Mouse (Mus musculus) heart, adult 10 weeks (tissue): ENCODE data around the gene Smim1. TPM values are rescaled to one million over a fixed set of nuclear protein-coding genes. Genes with fewer than 3 reads are reported as not detected.

Experiments used
- polyA plus RNA-seq: library from polyadenylated mRNA; stranded (reverse); fragments of 350-450 nt; fragmentation: Illumina TruSeq; extraction: RNeasy Lipid Tissue Mini Kit (QIAGEN cat#74804); gene quantifications from one replicate; pipeline ENCODE4 v1.2.3, GENCODE M21; 2014; ENCODE audit warnings: low read depth, low replicate concordance

The Smim1 gene
- 16.1 TPM for polyA plus RNA-seq

DNA sequence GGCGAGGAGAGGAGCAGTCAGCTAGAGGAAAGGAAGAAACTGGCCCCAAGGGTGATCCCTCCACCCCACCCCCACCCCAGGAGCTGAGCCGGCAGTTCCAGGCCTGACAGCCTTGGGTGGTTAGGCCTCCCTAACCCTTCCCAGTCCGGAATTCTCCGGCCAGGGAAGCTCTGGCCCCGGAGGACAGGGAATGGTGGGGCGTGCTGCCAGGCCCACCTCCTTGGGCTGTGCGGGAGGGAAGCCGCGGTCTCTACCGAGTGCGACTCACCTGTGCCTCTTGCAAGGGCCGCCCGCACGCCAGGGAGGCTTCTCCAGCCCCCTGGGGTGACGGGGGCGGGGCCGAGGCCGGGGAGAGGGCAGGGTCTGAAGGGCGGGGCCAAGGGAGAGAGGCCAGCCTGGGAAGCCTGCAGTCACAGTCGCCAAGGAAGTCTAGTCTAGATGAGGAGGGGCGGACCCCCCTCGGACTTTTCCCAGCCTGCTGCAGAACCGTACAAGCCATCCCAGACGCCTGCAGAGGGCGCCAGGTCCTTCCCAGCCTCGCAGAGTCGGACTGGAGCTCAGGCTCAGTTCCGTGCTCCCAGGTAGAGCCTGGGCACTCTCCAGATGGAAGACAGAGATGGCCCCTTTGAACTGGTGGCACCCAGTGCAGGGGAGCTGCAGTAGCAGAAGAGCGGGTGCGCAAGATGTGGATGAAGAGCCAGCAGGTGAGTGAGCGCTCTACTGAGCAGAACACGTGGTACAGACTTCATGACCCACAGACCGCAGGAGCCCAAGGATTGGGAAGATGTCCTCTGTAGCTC is at the start of gene Smim1:
Smim1 (minus strand) TSS at position 590 of the 800 bp plus-strand sequence.

DNA sequence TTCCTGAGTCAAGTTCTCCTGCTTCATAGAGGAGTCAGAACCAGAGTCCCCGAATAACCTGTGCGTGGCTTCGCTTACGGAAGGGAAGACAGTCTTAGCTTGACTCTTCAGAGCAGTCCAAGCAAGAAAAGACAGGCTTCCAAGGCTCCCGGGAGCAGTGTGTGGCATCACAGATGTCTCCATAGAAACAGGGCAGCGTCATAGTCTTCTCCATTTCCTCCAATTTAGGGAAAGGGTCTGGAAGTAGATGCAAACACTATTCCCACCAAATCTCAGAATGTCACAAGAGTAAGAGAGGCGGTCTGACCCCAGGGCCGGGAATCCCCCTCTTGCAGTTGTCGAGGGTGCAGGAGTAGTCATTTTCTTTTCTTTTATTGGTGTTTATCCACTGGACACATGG is 16.5 kb upstream of the Smim1 start, which contains the start of gene Ccdc27:
Ccdc27 (minus strand) TSS at position 101 of the 400 bp plus-strand sequence.

DNA sequence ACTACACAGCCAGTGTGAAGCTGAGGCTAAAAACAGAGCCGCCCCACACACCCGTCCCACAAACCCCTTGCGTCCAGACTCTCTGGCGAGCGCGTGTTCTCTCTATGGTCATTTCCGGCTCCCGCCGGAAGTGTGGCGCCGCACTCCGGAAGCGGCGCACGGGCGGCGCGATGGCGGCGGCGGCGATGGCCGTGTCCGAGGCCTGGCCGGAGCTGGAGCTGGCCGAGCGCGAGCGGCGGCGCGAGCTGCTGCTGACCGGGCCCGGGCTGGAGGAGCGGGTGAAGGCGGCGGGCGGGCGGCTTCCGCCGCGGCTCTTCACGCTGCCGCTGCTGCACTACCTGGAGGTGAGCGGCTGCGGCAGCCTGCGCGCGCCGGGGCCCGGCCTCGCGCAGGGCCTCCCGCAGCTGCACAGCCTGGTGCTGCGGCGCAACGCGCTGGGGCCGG is 14.4 kb downstream of the Smim1 start, which contains the start of gene Lrrc47:
Lrrc47 (plus strand) TSS at position 86 of the 444 bp plus-strand sequence.

DNA sequence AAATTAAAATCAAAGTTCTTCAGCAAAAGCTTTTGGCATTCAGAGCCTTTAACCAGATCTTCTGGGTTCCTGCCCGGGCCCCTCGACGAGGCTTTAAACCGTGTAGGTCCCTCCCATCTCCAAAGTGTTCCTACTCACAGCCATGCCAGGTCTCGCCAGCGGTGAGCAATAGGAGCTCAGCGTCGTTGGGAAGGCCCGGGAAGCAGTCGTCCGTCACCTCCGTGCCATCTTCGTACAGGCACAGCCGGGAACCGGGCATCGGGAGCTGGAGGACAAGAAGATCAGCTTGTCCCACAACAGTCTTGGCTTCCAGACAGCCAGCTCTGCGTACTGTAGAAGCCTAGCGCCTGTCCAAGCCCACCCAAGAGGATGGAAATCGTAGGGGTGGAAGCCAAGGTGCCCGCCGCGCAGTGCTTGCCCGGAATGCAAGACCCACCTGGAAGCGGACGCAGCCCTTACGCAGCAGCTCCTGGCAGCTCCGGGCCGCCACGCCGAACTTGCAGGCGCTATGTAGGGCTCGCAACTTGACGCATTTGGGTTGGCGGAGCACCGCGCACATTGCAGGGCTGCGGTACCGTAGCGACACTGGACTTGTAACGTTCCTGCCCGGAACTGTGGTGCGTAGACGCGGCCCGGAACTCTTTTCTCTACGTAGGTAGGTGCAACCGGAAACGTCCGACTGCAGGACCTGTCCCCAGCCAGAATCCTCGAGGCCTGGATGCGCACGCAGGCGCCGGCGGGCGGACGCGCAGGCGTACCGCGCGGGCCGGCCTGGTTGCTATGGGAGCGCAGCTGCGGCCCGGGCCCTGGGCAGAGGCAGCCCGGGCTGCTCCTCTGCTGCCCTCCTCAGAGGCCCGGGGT is 51.4 kb downstream of the Smim1 start, which contains the start of the genes Dffb and Cep104:
Dffb (minus strand) TSS at position 696 of the 861 bp plus-strand sequence.
Cep104 (plus strand) TSS at position 764 of the 861 bp plus-strand sequence.

Other genes starting within 250 kb of the Smim1 start
- gene A430005L14Rik, start 69.0 kb downstream of the Smim1 start, polyA plus RNA-seq, result 24.1 TPM
- gene Dffb, start 51.1 kb downstream of the Smim1 start, polyA plus RNA-seq, result 15.6 TPM
- gene Cep104, start 51.0 kb downstream of the Smim1 start, polyA plus RNA-seq, result 26.9 TPM
- gene Lrrc47, start 14.5 kb downstream of the Smim1 start, polyA plus RNA-seq, result 26.1 TPM
- gene Ccdc27, start 16.4 kb upstream of the Smim1 start, polyA plus RNA-seq, result not detected
- gene Trp73, start 114.0 kb upstream of the Smim1 start, polyA plus RNA-seq, result not detected
- gene Wrap73, start 116.1 kb upstream of the Smim1 start, polyA plus RNA-seq, result 10.1 TPM
- gene Tprgl, start 134.4 kb upstream of the Smim1 start, polyA plus RNA-seq, result 144 TPM
- gene Megf6, start 144.5 kb upstream of the Smim1 start, polyA plus RNA-seq, result 3.1 TPM